Mouse (Mus musculus) frontal cortex, postnatal 25 days (tissue): Measurements from ENCODE around the gene Gmeb2.

Source experiments
- DNase-seq, 2 experiments: peaks; one replicate each; pipeline ENCODE4 v3.0.0; 2022; ENCODE audit warnings: low spot score in 2 of 2

Gene Gmeb2

GRCm38 (mm10) chr2:181228335-181228734, 59.5 kb downstream of the Gmeb2 start:
- no peak for DNase-seq

GRCm38 (mm10) chr2:181227122-181227521, 60.7 kb downstream of the Gmeb2 start:
- no peak for DNase-seq

GRCm38 (mm10) chr2:181224994-181225393, 62.8 kb downstream of the Gmeb2 start:
- no peak for DNase-seq

- no peak for DNase-seq
Measured at GRCm38 (mm10) chr2:181220361-181220760, 67.5 kb downstream of the Gmeb2 start.

- DNase-seq, result peak; percentile 9 to 22
Measured at GRCm38 (mm10) chr2:181219538-181220216, 68.2 kb downstream of the Gmeb2 start, which contains the start of gene Fndc11. Gene Fndc11, plus strand, starts transcription at chr2:181220013.

DNA sequence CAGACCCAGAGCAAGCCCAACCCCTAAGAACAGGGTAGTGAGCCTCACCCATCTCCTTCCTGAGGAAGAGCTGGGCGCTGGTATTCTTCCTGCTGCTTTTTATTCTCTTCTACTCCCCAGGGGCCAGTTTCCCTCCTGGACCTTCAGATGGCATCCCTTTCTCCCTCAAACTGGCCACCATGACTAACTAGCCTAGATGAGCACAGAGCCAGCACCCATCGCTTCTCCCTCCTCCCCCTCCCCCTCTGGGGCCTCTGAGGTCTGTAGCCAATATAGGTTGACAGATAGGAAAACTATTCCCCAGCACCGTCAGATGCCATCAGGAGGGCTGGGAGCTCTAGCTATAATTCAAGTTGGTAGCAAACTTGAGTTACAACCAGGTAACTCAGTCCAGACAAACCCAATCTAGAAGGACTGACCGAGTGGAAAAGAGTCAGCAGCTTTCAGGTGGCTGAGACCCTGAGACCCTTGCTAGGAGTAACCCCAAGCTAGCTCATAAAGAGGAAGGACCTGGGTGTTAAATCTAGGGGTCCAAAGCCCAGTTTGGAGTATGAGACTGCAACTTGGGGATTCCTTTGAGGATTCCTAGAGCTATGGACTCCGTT, 68.9 kb downstream of the Gmeb2 start:
- no peak for DNase-seq

DNA sequence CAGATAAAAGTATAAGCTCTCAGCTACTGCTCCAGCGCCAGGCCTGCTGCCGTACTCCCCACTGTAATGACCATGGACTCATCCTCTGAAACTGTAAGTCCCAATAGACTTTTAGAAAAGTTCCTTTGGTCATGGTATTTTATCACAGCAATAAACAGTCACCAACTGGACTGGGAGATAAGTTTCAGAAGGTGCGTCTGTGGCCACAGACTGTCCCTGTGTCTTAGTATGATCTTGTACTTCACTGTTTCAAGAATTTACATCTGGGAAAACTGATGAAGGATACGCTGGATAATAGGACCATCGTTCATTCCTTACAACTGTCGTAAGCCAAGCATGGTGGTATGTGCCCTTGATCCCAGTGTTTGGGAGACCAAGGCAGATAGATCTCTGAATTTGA, 71.8 kb downstream of the Gmeb2 start:
- no peak for DNase-seq

- DNase-seq, result no peak
Measured at GRCm38 (mm10) chr2:181213021-181213445, 74.8 kb downstream of the Gmeb2 start, which contains the start of gene Srms. Gene Srms, minus strand, starts transcription at chr2:181213185.

GRCm38 (mm10) chr2:181212389-181213020, 75.3 kb downstream of the Gmeb2 start:
- no peak for DNase-seq

DNA sequence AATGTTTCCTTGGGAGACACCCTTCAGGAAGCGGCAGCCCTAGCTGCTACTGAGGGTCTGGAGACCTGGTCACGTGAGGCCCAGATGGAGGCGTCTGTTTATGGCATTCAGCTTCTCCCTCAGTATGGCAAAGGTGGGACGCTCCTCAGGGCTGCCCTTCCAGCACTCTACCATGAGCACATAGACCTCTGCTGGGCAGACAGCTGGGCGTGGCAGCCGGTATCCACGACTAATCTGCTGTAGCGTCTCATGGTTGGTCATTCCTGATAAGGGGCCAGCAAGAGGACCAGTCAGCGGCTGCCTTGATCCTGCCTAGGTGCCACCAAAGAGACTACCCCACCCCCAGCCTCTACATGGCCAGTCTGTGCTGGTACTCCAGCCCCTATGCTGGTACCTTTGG, 81.7 kb downstream of the Gmeb2 start:
- DNase-seq, result no peak

DNA sequence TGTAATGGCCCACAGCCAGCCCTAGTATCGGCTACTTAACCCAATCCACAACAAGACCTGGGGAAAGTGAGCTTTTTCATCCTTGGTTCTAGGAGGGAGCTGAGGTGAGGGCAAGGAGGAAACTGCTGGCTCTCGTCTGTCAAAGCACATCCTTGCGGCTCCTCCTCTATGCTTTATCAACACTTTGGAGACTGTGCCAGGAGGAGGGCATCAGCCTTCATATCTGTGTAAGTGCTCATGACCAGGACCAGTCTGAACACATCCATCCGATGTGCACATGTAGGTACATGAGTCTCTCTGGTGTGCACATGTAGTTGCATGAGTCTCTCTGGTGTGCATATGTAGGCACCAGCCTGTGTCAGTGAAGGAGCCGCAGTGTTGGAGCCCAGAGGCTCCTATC, 82.2 kb downstream of the Gmeb2 start:
- no peak for DNase-seq

DNA sequence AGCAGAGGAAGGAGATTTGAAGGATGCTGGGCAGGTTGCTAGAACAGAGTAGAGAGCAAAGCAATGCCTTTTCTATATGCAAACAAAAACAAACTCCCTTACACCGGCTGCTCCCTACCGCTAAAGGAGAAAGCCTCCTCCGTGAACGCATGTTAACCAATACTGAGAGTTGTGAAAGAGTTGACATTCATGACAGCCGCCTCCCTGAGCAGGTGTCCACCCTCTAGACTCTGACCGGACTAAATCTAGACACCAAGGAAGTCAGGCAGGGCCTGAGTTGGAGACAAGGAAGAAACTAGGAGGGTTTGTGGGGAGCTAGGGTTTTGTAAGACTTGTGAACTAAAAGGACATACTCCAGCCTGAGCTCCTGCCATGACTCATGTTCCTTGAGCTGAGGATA, 84.9 kb downstream of the Gmeb2 start:
- DNase-seq, result no peak

- DNase-seq, result no peak
Measured at GRCm38 (mm10) chr2:181202422-181202821, 85.4 kb downstream of the Gmeb2 start, which contains the start of gene Ptk6. Gene Ptk6, minus strand, starts transcription at chr2:181202789.

- no peak for DNase-seq
Measured at GRCm38 (mm10) chr2:181201606-181202005, 86.2 kb downstream of the Gmeb2 start.
